Mouse (Mus musculus) spleen, adult 10 weeks (tissue): Measurements from ENCODE around the gene Gm20854. TPM values are rescaled to one million over a fixed set of nuclear protein-coding genes. Genes with fewer than 3 reads are reported as not detected.

Source experiments
- polyA plus RNA-seq: library from polyadenylated mRNA; stranded (reverse); fragments of 350-450 nt; fragmentation: Illumina TruSeq; extraction: RNeasy Lipid Tissue Mini Kit (QIAGEN cat#74804); gene quantifications from one replicate; pipeline ENCODE4 v1.2.3, GENCODE M21; 2015; ENCODE audit warnings: low replicate concordance; ENCODE audit not compliant: insufficient read depth

Gm20854 gene
- not detected for polyA plus RNA-seq

DNA sequence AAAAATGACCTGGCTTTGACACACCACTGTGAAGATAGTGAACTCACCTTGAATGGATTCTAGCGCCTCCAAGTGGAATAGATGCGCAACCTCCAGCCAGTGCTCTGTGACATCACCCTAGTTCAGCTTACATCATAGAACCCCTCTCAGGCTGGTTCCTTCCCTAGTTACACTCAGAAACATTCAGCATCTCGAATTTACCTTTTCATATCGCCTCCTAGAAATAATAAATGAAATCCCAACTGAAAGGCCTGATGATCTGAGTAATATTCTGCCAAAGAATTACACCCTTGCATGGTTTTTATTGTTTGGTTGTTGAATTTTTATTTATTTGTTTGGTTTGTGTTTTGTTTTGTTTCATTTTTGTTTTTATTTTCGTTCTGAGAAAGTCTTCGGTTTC is at the start of gene Gm20854:
TSS of gene Gm20854 (minus strand) at position 101 of the 400 bp plus-strand sequence.

